Mouse (Mus musculus): ENCODE results near the gene 2010111I01Rik.

The 2010111I01Rik gene

DNA sequence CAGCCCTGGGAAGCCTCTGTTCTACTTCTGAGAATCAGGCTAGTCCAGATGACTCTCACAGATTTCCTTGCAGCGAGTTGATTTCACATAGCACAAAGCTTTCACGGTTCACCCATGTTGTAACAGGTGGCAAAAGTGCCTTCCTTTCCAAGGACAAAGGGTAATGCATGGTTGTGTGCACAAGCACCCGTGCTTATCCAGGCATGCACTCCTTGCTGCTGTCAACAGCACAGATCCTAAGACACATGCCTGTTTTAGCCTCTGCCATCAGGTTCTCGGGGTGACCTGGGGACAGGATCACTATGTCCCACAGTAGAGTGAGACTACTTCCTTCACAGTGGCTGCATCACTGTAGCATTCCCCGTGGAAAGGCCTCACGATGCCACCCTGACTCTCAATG is 351.1 kb downstream of the 2010111I01Rik start:
- DNase-seq (ENCODE audit: low spot score) = no peak

- DNase-seq (ENCODE audit: low spot score) = no peak
Measured at GRCm38 (mm10) chr13:63316407-63316806, 351.7 kb downstream of the 2010111I01Rik start.

DNA sequence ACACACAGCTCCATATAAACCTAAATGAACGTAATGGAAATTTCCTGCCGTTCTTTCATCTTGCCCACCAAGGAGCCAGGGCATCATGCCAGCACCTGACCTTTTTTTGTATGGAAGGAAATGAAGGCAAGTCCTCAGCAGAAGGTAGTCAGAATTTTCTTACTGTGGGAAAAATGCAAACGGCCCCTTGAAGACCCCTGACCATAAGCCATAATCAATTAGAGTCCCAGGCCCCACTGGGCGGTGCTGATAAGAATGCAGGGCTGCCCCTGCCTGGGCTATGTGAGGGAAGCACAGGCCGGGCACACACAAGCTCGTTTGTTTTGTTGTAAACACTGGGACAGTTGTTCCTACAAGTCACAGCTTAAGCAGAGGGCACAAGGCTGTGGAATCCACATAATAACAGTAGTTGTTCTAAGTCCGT is 353.0 kb downstream of the 2010111I01Rik start:
- DNase-seq (ENCODE audit: low spot score) = peak; percentile 55

DNA sequence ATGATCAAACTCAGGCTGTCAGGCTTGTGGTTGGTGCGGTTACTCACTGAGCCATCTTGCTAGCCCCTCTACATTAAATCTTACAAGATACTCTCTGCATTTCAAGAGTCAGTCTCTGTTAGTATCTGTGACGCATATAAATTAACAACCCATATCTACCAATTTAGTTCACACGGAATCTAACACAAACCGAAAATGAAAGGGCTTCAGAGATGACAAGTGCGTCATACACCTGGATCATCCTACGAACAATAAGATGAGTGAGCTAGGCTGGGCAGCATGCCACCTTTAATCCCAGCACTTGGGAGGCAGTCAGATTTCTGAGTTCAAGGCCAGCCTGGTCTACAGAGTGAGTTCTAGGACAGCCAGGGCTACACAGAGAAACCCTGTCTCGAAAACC is 355.1 kb downstream of the 2010111I01Rik start:
- no peak for DNase-seq (ENCODE audit: low spot score)

- DNase-seq (ENCODE audit: low spot score) = no peak
Measured at GRCm38 (mm10) chr13:63321689-63322088, 357.0 kb downstream of the 2010111I01Rik start.

- no peak for DNase-seq (ENCODE audit: low spot score)
Measured at GRCm38 (mm10) chr13:63322756-63323155, 358.1 kb downstream of the 2010111I01Rik start.

- DNase-seq (ENCODE audit: low spot score) = no peak
Measured at GRCm38 (mm10) chr13:63323286-63324075, 358.8 kb downstream of the 2010111I01Rik start.

- no peak for DNase-seq (ENCODE audit: low spot score)
Measured at GRCm38 (mm10) chr13:63324311-63324710, 359.6 kb downstream of the 2010111I01Rik start.

DNA sequence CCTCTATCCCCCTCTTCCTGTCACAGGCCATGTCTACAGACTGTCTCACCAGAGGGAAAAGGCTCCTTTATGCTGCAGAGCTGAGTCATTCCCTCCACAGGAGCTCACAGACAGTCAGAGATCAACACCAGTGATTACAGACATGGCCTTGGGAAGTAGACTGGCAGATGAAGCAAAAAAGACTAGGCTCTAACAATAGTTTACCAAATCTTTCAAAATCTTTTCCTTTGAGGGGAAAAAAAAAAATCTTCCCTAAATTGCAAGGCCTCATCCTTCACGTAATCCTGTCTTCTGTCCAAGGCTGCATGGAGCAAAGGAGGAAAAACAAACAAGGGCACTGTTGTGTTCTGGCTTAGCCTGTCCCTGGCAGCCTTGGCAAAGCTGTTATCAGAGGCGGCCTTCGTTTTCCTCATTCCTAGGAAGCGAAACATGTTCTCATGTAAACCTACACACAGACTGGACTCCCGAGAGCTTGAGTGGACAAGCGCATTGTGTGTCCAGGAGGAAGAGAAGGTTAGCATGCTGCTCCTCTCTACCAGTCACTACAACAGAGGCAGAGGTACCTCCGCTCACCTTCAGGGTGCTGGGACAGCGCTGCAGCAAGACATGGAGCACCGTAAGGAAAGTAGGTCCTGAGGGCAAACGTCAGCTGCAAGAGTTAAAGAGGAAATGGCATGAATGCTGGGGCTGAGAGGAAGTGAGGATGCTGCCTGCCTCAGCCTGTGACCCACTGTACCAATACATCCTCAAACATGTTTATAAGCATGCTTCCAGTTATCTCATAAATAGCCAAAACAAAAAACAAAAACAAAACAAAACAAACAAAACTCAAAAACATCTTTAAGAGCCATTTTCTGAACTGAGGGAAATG is 360.5 kb downstream of the 2010111I01Rik start:
- no peak for DNase-seq (ENCODE audit: low spot score)

- no peak for DNase-seq (ENCODE audit: low spot score)
Measured at GRCm38 (mm10) chr13:63326015-63326414, 361.3 kb downstream of the 2010111I01Rik start.

DNA sequence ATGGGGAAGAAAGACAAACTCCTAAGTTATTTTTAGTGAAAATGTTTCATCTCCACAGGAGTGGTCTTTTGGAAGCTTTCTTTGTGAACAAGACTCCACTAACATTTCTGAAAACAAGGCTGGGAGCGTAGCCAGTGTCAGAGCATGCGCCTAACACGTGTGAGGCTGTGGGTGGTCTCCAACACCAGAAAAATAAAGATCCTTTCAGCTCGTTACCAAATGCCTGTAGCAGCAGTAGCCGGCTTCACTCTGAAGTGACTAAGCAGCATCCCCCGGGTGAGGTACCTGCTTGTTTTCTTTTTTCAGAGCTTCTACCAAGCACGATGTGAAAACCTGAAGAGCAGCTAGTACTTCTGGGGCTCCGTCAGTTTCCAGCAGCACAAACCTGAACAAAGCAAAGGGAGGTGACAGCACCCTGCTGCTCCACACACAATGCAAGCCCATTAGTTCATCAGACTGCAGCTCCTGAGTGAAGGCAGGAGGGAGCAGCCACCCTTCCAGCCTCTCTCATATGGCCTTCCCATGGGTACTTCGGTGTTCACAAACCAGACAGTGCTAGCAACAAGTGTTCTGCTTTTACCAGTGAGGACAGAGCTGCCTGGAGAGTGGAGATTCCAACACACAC is 365.7 kb downstream of the 2010111I01Rik start:
- DNase-seq (ENCODE audit: low spot score) = no peak

- DNase-seq (ENCODE audit: low spot score) = no peak
Measured at GRCm38 (mm10) chr13:63331379-63331778, 366.7 kb downstream of the 2010111I01Rik start.

DNA sequence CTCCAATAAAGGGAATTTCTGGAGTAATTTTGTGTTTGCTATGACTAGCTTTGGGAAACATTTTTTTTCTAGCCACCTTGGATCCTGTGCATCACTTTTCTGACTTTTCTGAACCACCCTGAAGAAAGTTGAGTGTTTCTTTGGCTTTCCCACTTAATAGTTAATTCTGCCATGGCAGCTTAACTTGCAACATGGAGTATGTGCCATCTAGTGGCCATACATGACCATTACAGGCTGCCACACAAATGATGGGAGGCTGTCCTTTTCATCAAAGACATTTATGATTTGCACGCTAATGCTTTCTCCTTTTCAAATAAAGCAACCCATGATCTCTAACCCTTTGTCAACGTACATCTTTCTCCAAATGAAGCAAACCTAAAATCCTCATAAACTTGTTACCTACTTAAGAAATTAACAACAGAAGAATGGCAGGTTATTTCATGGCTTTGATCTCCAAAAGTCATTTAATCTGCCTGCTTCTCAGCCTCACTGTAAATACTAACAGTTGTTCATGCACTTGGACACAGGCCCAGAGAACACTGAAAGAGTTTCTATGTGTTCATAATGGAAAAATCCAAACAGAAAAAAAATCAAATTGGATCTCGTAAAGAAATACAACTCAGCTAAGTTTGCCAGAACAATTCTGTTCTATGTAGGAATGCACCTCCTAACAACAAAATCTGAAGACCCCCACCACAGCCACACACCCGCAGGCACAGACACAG is 368.0 kb downstream of the 2010111I01Rik start:
- no peak for DNase-seq (ENCODE audit: low spot score)

GRCm38 (mm10) chr13:63335421-63336134 is 370.9 kb downstream of the 2010111I01Rik start:
- no peak for DNase-seq (ENCODE audit: low spot score)

DNA sequence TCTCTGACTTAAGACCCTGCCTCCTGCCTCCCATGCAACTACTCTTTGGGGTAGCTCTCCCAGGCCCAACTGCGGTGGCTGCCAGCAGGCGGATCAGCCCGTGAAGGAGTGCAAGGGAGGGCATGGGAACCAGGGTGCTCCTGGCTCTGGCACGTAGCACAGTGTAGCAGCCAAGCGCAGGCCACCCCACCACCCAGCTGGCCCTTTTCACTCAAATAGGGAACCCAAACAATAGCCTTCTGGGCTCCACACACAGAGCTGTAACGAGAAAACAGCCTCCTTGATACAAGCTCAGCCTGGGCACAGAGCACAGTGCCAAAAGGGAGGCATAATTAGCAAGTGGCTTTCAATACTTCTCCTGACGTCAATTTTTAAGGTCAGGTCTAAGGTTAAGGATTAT is 371.6 kb downstream of the 2010111I01Rik start:
- DNase-seq (ENCODE audit: low spot score) = peak; percentile 56

- DNase-seq (ENCODE audit: low spot score) = no peak
Measured at GRCm38 (mm10) chr13:63337239-63337960, 372.7 kb downstream of the 2010111I01Rik start.

GRCm38 (mm10) chr13:63339946-63340345 is 375.3 kb downstream of the 2010111I01Rik start:
- DNase-seq (ENCODE audit: low spot score) = no peak

DNA sequence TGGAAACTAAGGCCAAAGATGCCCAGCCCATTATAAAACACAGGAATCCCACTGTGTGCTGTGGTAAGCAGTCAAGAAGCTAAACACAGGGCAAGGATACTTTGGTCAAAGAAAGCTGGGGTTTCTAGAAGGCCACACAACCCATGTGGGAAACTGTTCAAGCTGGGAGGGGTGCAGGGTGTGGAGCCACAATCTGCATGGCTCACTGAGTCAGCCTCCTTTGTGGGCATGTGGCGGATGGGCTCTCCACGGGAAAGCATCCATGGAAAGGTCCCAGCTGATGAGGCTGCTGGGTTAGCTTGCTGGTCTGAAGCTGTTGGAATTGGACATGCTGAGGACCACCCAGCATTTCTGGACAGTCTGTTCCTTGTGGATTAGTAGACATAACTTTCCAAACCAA is 378.1 kb downstream of the 2010111I01Rik start:
- DNase-seq (ENCODE audit: low spot score) = no peak

DNA sequence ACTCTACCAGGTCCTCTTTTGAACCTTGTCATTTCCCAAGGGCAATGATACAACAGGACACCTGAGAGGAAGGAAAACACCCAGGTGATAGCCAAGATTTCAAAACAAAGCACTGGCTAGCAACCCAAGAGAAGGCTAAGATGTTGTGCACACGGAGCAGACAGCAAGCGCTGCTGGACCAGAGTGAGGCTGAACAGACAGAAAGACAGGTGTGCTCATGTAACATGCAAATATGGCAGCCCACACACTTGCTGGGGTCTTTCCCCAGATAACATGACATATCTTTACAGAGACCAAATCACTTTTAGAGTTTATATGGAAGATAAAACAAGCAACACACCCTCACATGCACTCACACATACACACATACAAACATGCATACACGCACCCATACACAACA is 379.8 kb downstream of the 2010111I01Rik start:
- DNase-seq (ENCODE audit: low spot score) = no peak

GRCm38 (mm10) chr13:63345476-63346225 is 381.0 kb downstream of the 2010111I01Rik start:
- no peak for DNase-seq (ENCODE audit: low spot score)

All from left cerebral cortex, adult 11 months (tissue).